Mouse (Mus musculus): ENCODE data around the gene C1s1. TPM values are rescaled to one million over a fixed set of nuclear protein-coding genes. Genes with fewer than 3 reads are reported as not detected.
A peak's percentile ranks its signal among the peaks of the same experiment; 100 is the strongest.
"Not testable (repeated sequence)": the region's sequence is repeated elsewhere in the genome, so short reads cannot be mapped to it uniquely, and the experiment has no call there.

Gene C1s1
- polyA plus RNA-seq (2015; fragmentation: Nextera tagmentation; extraction: Ambion mirVana) = 0.30 and 0.39 TPM in 2 replicates

- ATAC-seq (ENCODE audit: low read depth) = not testable (repeated sequence)
Measured at GRCm38 (mm10) chr6:124542284-124542683, at the start of gene C1s1. Gene C1s1 (minus strand): TSS chr6:124542359.

GRCm38 (mm10) chr6:124588771-124589170 lies 46.6 kb upstream of the C1s1 start:
- H3K36me3 ChIP-seq = no peaks in the 10 kb centered on the region
- H3K9ac ChIP-seq = no peak overlapping the region
- H3K4me3 ChIP-seq = no peak overlapping the region
- H3K4me1 ChIP-seq (replicated peaks) = no peaks in the 10 kb centered on the region
- no peaks in the 10 kb centered on the region for H3K27me3 ChIP-seq
- H3K4me2 ChIP-seq = no peak overlapping the region
- no peaks in the 10 kb centered on the region for H3K9me3 ChIP-seq
- no peak for ATAC-seq (ENCODE audit: low read depth)
- H3K27ac ChIP-seq (replicated peaks) = no peak overlapping the region

More at GRCm38 (mm10) chr6:124542284-124542683, at the start of gene C1s1:
- WGBS = 8% methylated on average over 1 of the region's 1 CpGs
- not testable (repeated sequence) for H3K27ac ChIP-seq (replicated peaks); H3K9ac ChIP-seq; H3K9me3 ChIP-seq; H3K4me1 ChIP-seq (replicated peaks); H3K4me3 ChIP-seq; H3K27me3 ChIP-seq; H3K36me3 ChIP-seq; H3K4me2 ChIP-seq

- Histone ChIP-seq H3K4me1 (replicated peaks) (no peaks in the 10 kb centered on the region), H3K27me3 (no peaks in the 10 kb centered on the region), H3K9me3 (no peaks in the 10 kb centered on the region), H3K9ac (no peak overlapping the region), H3K4me2 (no peak overlapping the region), H3K27ac (replicated peaks) (no peak overlapping the region), H3K4me3 (no peak overlapping the region), H3K36me3 (no peaks in the 10 kb centered on the region)
- ATAC-seq (ENCODE audit: low read depth) = no peak
- 82% methylated on average over 4 of the region's 4 CpGs for WGBS
Measured at GRCm38 (mm10) chr6:124586266-124586665, 44.1 kb upstream of the C1s1 start.

GRCm38 (mm10) chr6:124585761-124586160 lies 43.6 kb upstream of the C1s1 start:
- H3K27ac ChIP-seq (replicated peaks) = no peak overlapping the region
- no peaks in the 10 kb centered on the region for H3K27me3 ChIP-seq
- no peak for ATAC-seq (ENCODE audit: low read depth)
- H3K9ac ChIP-seq = no peak overlapping the region
- H3K9me3 ChIP-seq = no peaks in the 10 kb centered on the region
- no peak overlapping the region for H3K4me2 ChIP-seq
- WGBS = 88% methylated on average over 3 of the region's 3 CpGs
- H3K4me1 ChIP-seq (replicated peaks) = no peaks in the 10 kb centered on the region
- no peaks in the 10 kb centered on the region for H3K36me3 ChIP-seq
- H3K4me3 ChIP-seq = no peak overlapping the region

- ATAC-seq (ENCODE audit: low read depth) = no peak
- no peak overlapping the region for H3K9ac ChIP-seq
- H3K27ac ChIP-seq (replicated peaks) = no peak overlapping the region
- no peaks in the 10 kb centered on the region for H3K9me3 ChIP-seq
- no peaks in the 10 kb centered on the region for H3K4me1 ChIP-seq (replicated peaks)
- WGBS = 78% methylated on average over 3 of the region's 3 CpGs
- no peaks in the 10 kb centered on the region for H3K27me3 ChIP-seq
- no peaks in the 10 kb centered on the region for H3K36me3 ChIP-seq
- no peak overlapping the region for H3K4me2 ChIP-seq
- H3K4me3 ChIP-seq = no peak overlapping the region
Measured at GRCm38 (mm10) chr6:124584935-124585334, 42.8 kb upstream of the C1s1 start.

- Histone ChIP-seq H3K27ac (replicated peaks) (no peak overlapping the region), H3K9ac (no peak overlapping the region), H3K4me1 (replicated peaks) (no peaks in the 10 kb centered on the region), H3K27me3 (no peaks in the 10 kb centered on the region), H3K4me2 (no peak overlapping the region), H3K36me3 (no peaks in the 10 kb centered on the region), H3K4me3 (no peak overlapping the region), H3K9me3 (no peaks in the 10 kb centered on the region)
- 91% methylated on average over 1 of the region's 1 CpGs for WGBS
- no peak for ATAC-seq (ENCODE audit: low read depth)
Measured at GRCm38 (mm10) chr6:124582231-124582630, 40.1 kb upstream of the C1s1 start.

GRCm38 (mm10) chr6:124580155-124580554 lies 38.0 kb upstream of the C1s1 start:
- H3K4me2 ChIP-seq; H3K36me3 ChIP-seq; H3K9ac ChIP-seq; ATAC-seq (ENCODE audit: low read depth); H3K4me1 ChIP-seq (replicated peaks); H3K9me3 ChIP-seq; H3K4me3 ChIP-seq; H3K27ac ChIP-seq (replicated peaks); H3K27me3 ChIP-seq: not testable (repeated sequence)
- 89% methylated on average over 6 of the region's 7 CpGs for WGBS

GRCm38 (mm10) chr6:124575155-124575678 lies 33.1 kb upstream of the C1s1 start:
- H3K9me3 ChIP-seq; H3K9ac ChIP-seq; H3K4me3 ChIP-seq; H3K36me3 ChIP-seq; H3K27ac ChIP-seq (replicated peaks); H3K27me3 ChIP-seq; H3K4me1 ChIP-seq (replicated peaks); H3K4me2 ChIP-seq; ATAC-seq (ENCODE audit: low read depth): not testable (repeated sequence)
- WGBS = 94% methylated on average over 3 of the region's 3 CpGs

GRCm38 (mm10) chr6:124570026-124570425 lies 27.9 kb upstream of the C1s1 start, which contains the start of gene C1rb:
Gene C1rb (plus strand): TSS chr6:124570294.
- Histone ChIP-seq H3K9me3 (no peaks in the 10 kb centered on the region), H3K4me3 (no peak within 1 kb of the TSS), H3K9ac (no peak within 1 kb of the TSS), H3K4me1 (replicated peaks) (no peaks in the 10 kb centered on the region), H3K36me3 (no peaks in the 10 kb centered on the region), H3K27me3 (no peaks in the 10 kb centered on the region), H3K4me2 (no peak within 1 kb of the TSS), H3K27ac (replicated peaks) (no peak within 1 kb of the TSS)
- ATAC-seq (ENCODE audit: low read depth) = 0 out of 2 replicates have a peak, but pooled peaks have one; percentile 40
- WGBS = 4% methylated on average over 8 of the region's 8 CpGs

- not testable (repeated sequence) for ATAC-seq (ENCODE audit: low read depth); H3K4me3 ChIP-seq; H3K36me3 ChIP-seq; H3K27ac ChIP-seq (replicated peaks); H3K9me3 ChIP-seq; H3K4me2 ChIP-seq; H3K9ac ChIP-seq; H3K4me1 ChIP-seq (replicated peaks); H3K27me3 ChIP-seq
- WGBS = 88% methylated on average over 2 of the region's 2 CpGs
Measured at GRCm38 (mm10) chr6:124561611-124562010, 19.5 kb upstream of the C1s1 start.

GRCm38 (mm10) chr6:124561156-124561555 lies 19.0 kb upstream of the C1s1 start:
- H3K4me1 ChIP-seq (replicated peaks); H3K9ac ChIP-seq; H3K36me3 ChIP-seq; H3K4me3 ChIP-seq; H3K4me2 ChIP-seq; ATAC-seq (ENCODE audit: low read depth); H3K27ac ChIP-seq (replicated peaks); H3K9me3 ChIP-seq; H3K27me3 ChIP-seq: not testable (repeated sequence)
- 83% methylated on average over 4 of the region's 4 CpGs for WGBS

- not testable (repeated sequence) for H3K27me3 ChIP-seq; H3K36me3 ChIP-seq; H3K4me3 ChIP-seq; H3K9ac ChIP-seq; H3K4me2 ChIP-seq; ATAC-seq (ENCODE audit: low read depth); H3K27ac ChIP-seq (replicated peaks); H3K9me3 ChIP-seq; H3K4me1 ChIP-seq (replicated peaks)
- 74% methylated on average over 2 of the region's 2 CpGs for WGBS
Measured at GRCm38 (mm10) chr6:124555956-124556355, 13.8 kb upstream of the C1s1 start.

- ATAC-seq (ENCODE audit: low read depth) = no peak
- no peak overlapping the region for H3K27ac ChIP-seq (replicated peaks)
- peaks cover 14% of the 10 kb centered on the region for H3K9me3 ChIP-seq
- no peak overlapping the region for H3K9ac ChIP-seq
- H3K4me1 ChIP-seq (replicated peaks) = no peaks in the 10 kb centered on the region
- WGBS = 75% methylated on average over 22 of the region's 22 CpGs
- H3K36me3 ChIP-seq = no peaks in the 10 kb centered on the region
- H3K4me2 ChIP-seq = no peak overlapping the region
- H3K4me3 ChIP-seq = no peak overlapping the region
- H3K27me3 ChIP-seq = no peaks in the 10 kb centered on the region
Measured at GRCm38 (mm10) chr6:124552766-124553165, 10.6 kb upstream of the C1s1 start.

Measured in neural tube, embryonic 13.5 days (tissue).